Mouse (Mus musculus) megakaryocyte, adult 5-6 weeks (primary cell): ENCODE measurements around the gene Cacnb1. TPM values are rescaled to one million over a fixed set of nuclear protein-coding genes. Genes with fewer than 3 reads are reported as not detected.

Source experiments
- ATAC-seq: 2 replicates; pipeline ENCODE4 v1.8.0; 2016; ENCODE audit warnings: mild to moderate bottlenecking, inconsistent platforms; ENCODE audit not compliant: poor library complexity, severe bottlenecking
- total RNA-seq, 2 experiments: library from RNA; stranded (forward) in 1 of 2; stranded (reverse) in 1 of 2; fragments of 153-499, 151-499 nt in 1 of 2; fragments of 221-1000, 200-1000 nt in 1 of 2; gene quantifications; 2 replicates each; pipeline versions ENCODE4 v1.2.3 to v1.2.4; 2015 to 2017

Cacnb1 gene
- total RNA-seq (2015) (1.2 and 1.4 TPM in 2 replicates), total RNA-seq (2017) (0.62 and 0.65 TPM in 2 replicates)

DNA sequence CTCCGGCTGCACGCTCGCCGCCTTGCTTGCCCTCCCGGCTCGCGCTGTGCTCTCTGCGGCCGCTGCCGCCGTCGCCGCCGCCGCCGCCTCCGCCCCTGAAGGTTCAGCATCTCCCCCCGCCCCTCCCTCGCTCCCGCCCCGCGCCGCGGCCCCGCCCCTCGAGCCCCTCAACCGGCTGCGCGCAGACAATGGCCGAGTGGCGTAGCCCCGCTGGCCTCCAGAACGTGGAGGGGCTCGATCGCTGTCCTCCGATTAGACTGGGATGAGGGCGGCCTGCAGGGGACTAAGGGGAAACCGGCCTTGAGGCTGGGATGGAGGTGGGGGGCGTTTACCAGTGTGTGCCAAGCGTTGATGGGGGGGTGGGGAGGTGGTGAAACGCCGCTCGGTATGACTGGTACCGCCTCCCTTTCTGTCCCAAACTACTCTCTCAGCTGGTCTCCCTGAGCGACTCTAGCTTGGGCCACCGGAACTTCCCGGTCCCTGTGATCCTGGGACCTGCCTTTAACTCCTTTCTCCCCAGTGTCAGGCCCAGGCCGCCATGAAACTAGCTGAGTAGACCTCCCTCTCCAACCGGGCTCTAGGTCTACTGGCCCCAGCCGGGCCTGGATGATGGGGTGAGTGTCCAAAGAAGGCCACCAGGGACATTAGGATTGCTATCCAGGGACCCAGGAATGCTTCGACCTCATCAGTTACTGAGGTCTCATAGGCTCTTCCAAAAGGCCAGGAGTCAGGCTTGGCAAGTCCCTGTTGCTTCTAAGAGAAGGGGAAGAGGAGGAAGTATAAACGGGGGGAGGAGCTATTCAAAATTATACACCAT is at the start of gene Cacnb1:
TSS of gene Cacnb1 (minus strand) at position 480 of the 817 bp plus-strand sequence.
- 0 out of 2 replicates have a peak, but pooled peaks have one; percentile 6 for ATAC-seq

DNA sequence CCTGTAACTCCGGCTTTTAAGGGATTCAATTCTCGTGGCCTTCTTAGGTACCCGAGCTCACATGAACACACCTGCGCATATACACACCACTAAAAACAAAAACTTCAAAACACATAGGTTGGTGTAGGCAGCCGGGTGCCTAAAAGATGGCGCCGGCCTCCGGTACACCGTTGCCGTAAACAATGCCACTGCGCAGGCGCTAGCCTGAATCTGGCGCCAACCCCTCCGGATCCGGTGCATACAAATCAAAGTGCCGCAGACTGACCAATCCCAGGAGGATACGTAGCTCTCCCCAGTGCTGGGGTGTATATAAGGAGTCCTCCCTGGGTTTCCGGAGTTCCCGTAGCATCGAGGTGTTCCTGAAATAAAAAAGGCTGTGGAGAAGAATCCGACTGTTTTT is 44.4 kb upstream of the Cacnb1 start:
- no peak for ATAC-seq

DNA sequence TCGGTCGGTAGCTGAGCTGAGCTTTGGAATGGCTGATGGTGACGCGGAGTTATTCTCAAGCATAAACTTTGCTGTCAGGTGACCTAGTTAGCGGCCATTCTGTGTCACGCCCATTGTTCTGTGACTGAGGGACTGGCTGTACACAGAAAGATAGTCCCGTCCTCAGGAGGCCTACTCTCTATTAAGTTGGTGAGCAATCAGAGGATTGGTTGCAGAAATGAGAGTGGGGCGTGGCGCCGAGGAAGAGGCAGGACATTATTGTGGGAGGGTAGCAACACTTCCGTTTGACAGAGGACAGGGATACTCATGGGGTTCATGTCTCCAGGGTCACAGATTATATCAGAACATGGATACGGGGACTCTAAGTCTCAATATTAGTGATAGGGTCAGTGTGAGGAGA is 43.4 kb upstream of the Cacnb1 start:
- no peak for ATAC-seq

GRCm38 (mm10) chr11:98061904-98062562 is 39.2 kb upstream of the Cacnb1 start:
- no peak for ATAC-seq

DNA sequence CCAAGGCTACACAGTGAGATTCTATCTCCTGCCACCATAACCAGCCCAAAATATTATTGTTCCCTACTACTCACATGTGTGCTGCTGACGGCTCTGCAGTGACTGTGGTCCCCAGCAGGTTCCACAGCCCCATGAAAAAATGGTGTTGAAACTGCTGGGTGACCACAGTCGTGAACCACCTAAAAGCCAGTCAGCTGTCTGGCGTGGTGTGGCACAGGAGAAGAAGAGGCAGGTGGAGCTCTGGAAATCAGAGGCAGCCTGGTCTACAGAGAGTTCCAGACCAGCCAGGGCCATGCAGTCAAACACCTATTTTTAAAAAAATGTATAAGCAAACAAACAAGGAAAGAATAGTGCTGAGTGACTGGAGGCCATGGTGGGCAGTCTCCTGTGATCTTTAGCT is 38.6 kb upstream of the Cacnb1 start:
- ATAC-seq: no peak

- no peak for ATAC-seq
Measured at GRCm38 (mm10) chr11:98060104-98060692, 37.4 kb upstream of the Cacnb1 start.

GRCm38 (mm10) chr11:98059662-98060061 is 36.8 kb upstream of the Cacnb1 start:
- no peak for ATAC-seq

GRCm38 (mm10) chr11:98057998-98058397 is 35.2 kb upstream of the Cacnb1 start:
- no peak for ATAC-seq

DNA sequence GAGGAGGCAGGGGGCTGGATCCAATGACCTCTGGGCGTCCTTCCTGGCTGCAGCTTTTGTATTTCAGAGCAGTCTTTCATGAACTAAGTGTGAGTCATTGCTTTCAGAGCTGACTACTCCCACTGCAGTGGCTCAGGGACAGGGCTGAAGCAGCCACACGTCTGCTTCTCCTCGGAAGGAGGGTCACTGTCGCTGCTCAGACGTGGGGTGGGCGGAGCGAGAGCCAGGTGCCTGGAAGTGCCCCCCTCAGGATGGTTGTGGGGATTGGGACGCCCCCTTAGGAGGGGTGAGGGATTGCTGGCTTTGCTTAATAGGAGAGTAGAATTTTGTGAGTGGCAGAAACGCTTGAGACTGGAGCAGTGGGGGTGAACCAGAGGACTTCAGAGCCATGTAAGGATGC is 34.6 kb upstream of the Cacnb1 start:
- ATAC-seq: no peak

GRCm38 (mm10) chr11:98052989-98053834 is 30.4 kb upstream of the Cacnb1 start, which contains the start of gene Stac2:
Gene Stac2 (minus strand): TSS chr11:98053462.
- no peak for ATAC-seq

DNA sequence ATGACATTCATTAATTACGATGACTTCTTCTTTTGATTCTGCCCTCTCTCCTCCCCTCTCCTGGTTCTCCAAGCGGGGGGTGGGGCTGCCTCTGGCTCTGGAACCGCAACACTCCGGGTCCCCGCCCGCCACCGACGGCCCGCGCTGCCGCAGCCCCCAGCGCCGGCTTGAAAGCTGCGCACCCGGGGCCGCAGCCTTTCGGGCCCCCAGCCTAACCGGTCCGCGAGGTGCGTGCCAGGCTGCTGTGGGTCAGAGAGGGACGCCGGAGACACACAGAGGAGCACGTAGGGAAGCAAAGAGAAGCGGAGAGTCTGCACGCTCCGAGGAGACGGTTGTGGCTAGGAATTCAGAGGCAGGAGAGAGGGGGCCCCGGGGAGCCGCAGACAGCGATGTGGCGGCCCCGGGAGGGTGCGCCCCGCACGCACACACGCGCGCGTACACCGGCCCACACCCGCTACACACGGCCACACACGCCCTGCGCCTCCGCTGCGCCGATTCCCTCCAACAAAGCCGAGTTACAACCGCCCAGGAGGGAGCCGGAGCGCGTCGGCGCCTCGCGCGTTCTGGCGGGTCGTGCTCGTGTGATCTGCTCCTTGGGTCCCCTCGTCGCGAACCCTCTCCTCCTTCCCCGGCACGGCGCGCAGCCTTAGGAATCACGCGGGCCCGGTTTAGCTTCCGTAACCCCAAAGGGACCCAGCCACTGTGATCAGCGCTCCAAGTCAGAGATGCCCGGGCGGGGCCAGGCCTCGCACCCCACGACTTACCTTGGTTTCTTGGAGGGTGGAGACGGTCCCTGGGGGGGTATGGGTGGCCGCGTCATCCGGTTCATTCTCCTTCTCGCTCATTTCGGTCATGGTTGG is 29.5 kb upstream of the Cacnb1 start:
- no peak for ATAC-seq

DNA sequence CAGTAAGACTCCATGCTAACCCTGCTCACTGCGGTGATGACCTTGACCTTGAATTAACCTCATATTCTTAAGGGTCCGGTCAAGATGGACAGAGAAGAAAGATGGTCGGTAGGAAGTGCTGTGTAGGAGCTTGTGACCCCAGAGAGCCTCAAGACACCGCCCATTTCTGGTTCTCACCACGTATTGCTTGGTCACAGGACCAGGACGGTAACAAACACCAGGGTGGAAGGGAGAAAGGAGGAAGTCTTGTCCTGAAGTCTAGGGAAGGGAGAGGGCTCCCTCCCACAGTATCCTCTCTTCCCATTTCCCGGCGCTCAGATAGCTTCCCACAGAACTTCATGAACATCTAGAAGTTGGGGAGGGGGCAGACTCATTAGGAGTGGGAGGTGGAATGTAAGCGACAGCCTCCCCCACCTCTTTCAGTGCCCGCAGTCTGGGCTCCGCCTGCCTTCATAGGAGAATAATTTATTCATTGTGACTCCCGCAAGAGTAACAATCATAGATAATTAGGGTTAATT is 28.8 kb upstream of the Cacnb1 start:
- ATAC-seq: peak; percentile 43; the same call in 1 of the 2 replicates

GRCm38 (mm10) chr11:98050940-98051339 is 28.1 kb upstream of the Cacnb1 start:
- ATAC-seq: no peak

DNA sequence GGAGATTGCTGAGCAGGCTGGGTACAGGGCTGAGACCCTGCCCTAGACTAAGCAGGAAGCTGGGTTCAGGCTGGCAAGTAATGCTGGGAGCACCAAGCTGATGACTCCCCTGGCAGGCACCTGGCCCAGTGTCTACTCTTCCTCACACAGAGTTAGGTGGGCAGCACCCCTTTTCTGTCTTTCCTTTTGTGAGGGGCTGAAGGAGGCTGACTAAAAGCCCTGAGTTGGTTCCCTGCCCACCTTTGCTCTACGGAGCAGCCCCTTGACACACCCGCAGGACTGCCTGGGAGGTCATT is 27.6 kb upstream of the Cacnb1 start:
- no peak for ATAC-seq

DNA sequence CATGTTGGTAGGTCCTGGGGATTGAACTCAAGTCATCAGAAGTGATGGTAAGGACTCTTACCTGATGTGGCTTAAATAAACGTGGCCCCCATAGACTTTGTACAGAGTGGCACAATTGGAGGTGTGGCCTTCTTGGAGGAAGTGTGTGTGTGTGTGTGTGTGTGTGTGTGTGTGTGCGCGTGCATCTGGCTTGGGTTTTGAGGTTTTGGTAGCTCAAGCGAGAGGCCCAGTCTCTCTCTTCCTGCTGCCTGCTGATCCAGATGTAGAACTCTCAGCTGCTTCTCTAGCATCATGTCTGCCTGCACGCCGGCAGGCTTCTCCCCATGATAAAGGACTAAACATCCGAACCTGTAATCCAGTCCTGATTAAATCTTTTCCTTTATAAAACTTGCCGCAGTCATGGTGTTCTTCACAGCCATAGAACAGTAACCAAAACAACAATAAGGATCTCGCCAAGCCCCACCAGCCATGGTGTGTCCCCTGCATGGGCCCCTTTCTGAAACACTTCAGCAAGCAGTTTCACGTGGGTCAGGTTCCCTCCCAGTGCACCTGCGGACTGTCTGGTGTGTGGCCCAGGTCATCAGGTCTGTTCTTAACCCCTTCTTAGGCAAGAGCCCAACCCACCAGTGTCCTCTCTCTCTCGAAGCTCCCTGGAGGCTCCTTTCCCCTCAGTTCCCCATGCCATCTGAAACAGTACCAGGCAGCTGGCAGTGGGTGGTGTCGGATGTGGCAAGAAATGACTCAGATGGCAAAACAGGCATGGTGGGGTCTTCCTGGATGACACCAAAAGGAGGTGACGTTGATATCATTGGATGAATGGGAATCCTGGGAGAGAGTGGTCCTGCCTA is 27.1 kb upstream of the Cacnb1 start:
- peak; percentile 24; the same call in 1 of the 2 replicates for ATAC-seq

DNA sequence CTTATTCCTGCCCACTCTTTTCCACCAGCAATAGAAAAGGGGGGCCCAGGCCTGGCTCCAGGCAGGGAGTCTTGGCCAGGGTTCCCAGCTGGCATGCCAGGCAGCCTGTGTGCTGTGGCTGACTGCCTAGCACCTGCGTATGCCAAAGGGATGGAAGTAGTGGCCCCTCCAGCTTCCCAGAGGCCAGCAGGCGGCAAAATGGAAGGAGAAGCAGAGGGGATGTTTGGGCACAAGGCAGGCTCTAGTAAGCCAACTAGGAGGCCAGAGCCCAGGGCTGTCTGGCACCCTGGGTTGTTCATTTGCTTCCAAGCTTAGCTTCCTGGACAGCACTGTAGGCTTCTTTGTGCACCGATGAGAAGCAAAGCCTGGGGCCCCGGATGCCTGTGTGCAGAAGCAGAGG is 24.9 kb upstream of the Cacnb1 start:
- no peak for ATAC-seq

- ATAC-seq: no peak
Measured at GRCm38 (mm10) chr11:98046466-98046865, 23.6 kb upstream of the Cacnb1 start.

DNA sequence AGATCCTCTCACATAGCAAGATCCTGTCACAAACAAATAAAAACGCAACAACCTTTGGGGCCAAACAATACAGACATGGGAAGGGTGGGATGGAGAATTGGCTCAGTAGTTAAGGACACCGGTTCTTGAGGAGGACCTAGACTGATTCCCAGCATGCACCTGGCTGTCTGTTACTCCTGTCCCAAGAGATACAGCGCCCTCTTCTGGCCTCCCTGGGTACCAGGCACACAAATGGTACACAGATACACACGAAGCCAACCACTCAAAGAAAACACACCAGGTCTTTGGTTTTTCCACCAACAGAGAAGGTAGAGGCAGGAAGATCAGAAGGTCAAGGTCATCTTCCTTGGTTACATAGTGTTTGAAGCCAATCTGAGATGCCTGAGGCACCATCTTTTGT is 22.8 kb upstream of the Cacnb1 start:
- no peak for ATAC-seq

GRCm38 (mm10) chr11:98044074-98044473 is 21.2 kb upstream of the Cacnb1 start:
- ATAC-seq: no peak
